Mouse (Mus musculus): ENCODE results near the gene Dhx30.
"Not testable (repeated sequence)": the region's sequence is repeated elsewhere in the genome, so short reads cannot be mapped to it uniquely, and the experiment has no call there.

Dhx30 gene

GRCm38 (mm10) chr9:110094761-110095160 lies 22.9 kb downstream of the Dhx30 start:
- DNase-seq (ENCODE audit: inconsistent ontology term) = no peak

- DNase-seq (ENCODE audit: inconsistent ontology term) = no peak
Measured at GRCm38 (mm10) chr9:110093303-110093702, 24.3 kb downstream of the Dhx30 start.

GRCm38 (mm10) chr9:110085693-110086092 lies 31.9 kb downstream of the Dhx30 start:
- DNase-seq (ENCODE audit: inconsistent ontology term) = no peak

- DNase-seq (ENCODE audit: inconsistent ontology term) = no peak
Measured at GRCm38 (mm10) chr9:110084201-110084964, 33.2 kb downstream of the Dhx30 start.

GRCm38 (mm10) chr9:110081066-110081465 lies 36.6 kb downstream of the Dhx30 start:
- peak; percentile 70 for DNase-seq (ENCODE audit: inconsistent ontology term)

- not testable (repeated sequence) for DNase-seq (ENCODE audit: inconsistent ontology term)
Measured at GRCm38 (mm10) chr9:110076468-110076867, 41.2 kb downstream of the Dhx30 start.

GRCm38 (mm10) chr9:110071843-110072242 lies 45.8 kb downstream of the Dhx30 start:
- peak; percentile 67 for DNase-seq (ENCODE audit: inconsistent ontology term)

- peak; percentile 60 for DNase-seq (ENCODE audit: inconsistent ontology term)
Measured at GRCm38 (mm10) chr9:110071011-110071410, 46.6 kb downstream of the Dhx30 start.

- peak; percentile 93 for DNase-seq (ENCODE audit: inconsistent ontology term)
Measured at GRCm38 (mm10) chr9:110070358-110070757, 47.3 kb downstream of the Dhx30 start.

GRCm38 (mm10) chr9:110068745-110069144 lies 48.9 kb downstream of the Dhx30 start:
- no peak for DNase-seq (ENCODE audit: inconsistent ontology term)

- DNase-seq (ENCODE audit: inconsistent ontology term) = peak; percentile 55
Measured at GRCm38 (mm10) chr9:110064641-110065040, 53.0 kb downstream of the Dhx30 start.

GRCm38 (mm10) chr9:110062861-110063260 lies 54.8 kb downstream of the Dhx30 start:
- no peak for DNase-seq (ENCODE audit: inconsistent ontology term)

- DNase-seq (ENCODE audit: inconsistent ontology term) = no peak
Measured at GRCm38 (mm10) chr9:110062405-110062804, 55.2 kb downstream of the Dhx30 start.

- DNase-seq (ENCODE audit: inconsistent ontology term) = no peak
Measured at GRCm38 (mm10) chr9:110060761-110061160, 56.9 kb downstream of the Dhx30 start.

GRCm38 (mm10) chr9:110057200-110057599 lies 60.4 kb downstream of the Dhx30 start:
- no peak for DNase-seq (ENCODE audit: inconsistent ontology term)

- DNase-seq (ENCODE audit: inconsistent ontology term) = no peak
Measured at GRCm38 (mm10) chr9:110054781-110055180, 62.8 kb downstream of the Dhx30 start.

- peak; percentile 40 for DNase-seq (ENCODE audit: inconsistent ontology term)
Measured at GRCm38 (mm10) chr9:110054080-110054421, 63.6 kb downstream of the Dhx30 start.

- peak; percentile 88 for DNase-seq (ENCODE audit: inconsistent ontology term)
Measured at GRCm38 (mm10) chr9:110053305-110054079, 64.1 kb downstream of the Dhx30 start.

- no peak for DNase-seq (ENCODE audit: inconsistent ontology term)
Measured at GRCm38 (mm10) chr9:110052951-110053304, 64.7 kb downstream of the Dhx30 start.

- peak; percentile 62 for DNase-seq (ENCODE audit: inconsistent ontology term)
Measured at GRCm38 (mm10) chr9:110051869-110052661, 65.6 kb downstream of the Dhx30 start.

GRCm38 (mm10) chr9:110051184-110051583 lies 66.4 kb downstream of the Dhx30 start:
- no peak for DNase-seq (ENCODE audit: inconsistent ontology term)

GRCm38 (mm10) chr9:110047857-110048256 lies 69.8 kb downstream of the Dhx30 start:
- DNase-seq (ENCODE audit: inconsistent ontology term) = no peak

Data from Muller cell, postnatal 12 days (primary cell).